Mouse (Mus musculus): Measurements from ENCODE around the gene Ambp. TPM values are rescaled to one million over a fixed set of nuclear protein-coding genes. Genes with fewer than 3 reads are reported as not detected.

Gene Ambp
- not detected in 2 replicates for polyA plus RNA-seq (2012)

- no peak for TF ChIP-seq GATA1 (IDR thresholded peaks at IDR 0.05; ENCODE audit: low read length)
Measured at GRCm38 (mm10) chr4:63154699-63155098, at the start of gene Ambp. Ambp (minus strand) TSS chr4:63154799.

- no peak for TF ChIP-seq GATA1 (IDR thresholded peaks at IDR 0.05; ENCODE audit: low read length)
Measured at GRCm38 (mm10) chr4:63203874-63204273, 49.3 kb upstream of the Ambp start.

- TF ChIP-seq GATA1 (IDR thresholded peaks at IDR 0.05; ENCODE audit: low read length) = no peak
Measured at GRCm38 (mm10) chr4:63199366-63199765, 44.8 kb upstream of the Ambp start.

DNA sequence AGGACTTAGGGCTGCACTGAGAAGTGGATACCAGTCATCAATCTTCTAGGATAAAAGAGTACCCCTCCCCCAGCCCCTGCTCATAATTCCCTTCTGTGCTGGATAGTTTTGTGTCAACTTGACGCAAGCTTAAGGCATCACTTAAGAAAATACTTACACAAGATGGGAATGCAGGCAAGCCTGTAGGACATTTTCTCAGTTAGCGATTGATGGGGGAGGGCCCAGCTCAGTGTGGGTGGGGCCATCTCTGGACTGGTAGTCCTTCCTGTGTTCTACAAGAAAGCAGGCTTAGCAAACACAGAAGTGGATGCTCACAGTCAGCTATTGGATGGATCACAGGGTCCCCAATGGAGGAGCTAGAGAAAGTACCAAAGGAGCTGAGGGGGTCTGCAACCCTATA lies 39.8 kb upstream of the Ambp start:
- TF ChIP-seq GATA1 (IDR thresholded peaks at IDR 0.05; ENCODE audit: low read length) = no peak

DNA sequence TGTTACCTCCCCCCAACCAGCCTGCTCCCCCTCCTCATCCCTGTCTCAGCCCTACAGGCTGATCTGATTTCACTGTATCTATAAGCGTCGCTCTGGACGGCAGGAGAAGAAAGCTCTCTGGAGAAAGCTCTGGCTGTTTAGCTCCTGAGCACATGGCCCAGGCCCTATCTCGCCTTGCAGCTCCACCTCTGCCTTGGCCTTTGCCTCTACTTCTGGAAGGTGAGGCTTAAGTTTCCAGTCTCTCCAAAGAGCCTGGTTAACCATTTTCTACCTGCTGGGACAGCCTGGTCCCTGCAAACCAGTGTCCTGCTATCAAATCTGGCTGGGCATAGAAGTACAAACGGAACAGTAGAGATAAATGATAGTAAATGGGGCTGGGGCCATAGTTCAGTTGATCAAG lies 37.0 kb upstream of the Ambp start:
- no peak for TF ChIP-seq GATA1 (IDR thresholded peaks at IDR 0.05; ENCODE audit: low read length)

GRCm38 (mm10) chr4:63186281-63186870 lies 31.8 kb upstream of the Ambp start:
- no peak for TF ChIP-seq GATA1 (IDR thresholded peaks at IDR 0.05; ENCODE audit: low read length)

- no peak for TF ChIP-seq GATA1 (IDR thresholded peaks at IDR 0.05; ENCODE audit: low read length)
Measured at GRCm38 (mm10) chr4:63181556-63181955, 27.0 kb upstream of the Ambp start.

DNA sequence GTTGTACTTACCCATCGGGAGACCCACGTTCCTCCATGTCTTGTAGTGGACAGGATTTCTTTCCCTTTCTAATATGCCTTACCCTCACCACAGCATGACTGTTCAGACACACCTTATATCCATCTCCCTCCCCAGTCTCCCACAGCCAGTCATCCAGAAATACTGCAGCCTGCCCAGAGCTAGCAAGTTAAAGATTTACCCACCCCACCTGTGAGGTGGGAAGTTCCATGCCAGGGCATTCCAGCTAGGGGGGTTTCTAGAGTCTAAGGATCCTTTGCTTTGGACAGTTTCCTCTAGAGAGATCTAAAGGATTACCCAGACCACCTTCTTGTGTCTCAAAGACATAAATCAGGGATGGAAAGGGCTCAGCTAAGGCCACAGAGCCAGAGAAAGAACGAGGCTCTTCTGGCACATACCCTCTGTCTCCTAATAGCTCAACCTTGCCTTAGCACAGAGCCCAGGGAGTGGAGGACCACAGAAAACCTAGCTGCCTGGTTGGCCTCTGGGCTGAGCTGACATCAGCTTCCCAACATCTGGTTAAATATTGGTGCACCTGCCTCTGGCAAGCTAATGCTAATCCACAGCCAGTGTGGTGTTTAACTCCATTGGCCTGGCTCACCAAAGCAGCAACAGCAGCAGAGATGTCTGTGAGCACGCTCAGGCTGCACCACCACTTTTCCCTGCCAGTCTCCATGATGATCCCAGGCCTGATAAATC lies 17.5 kb upstream of the Ambp start, which contains the start of gene Kif12:
Gene Kif12, minus strand, starts transcription at position 163 of the 717 bp plus-strand sequence.
- no peak for TF ChIP-seq GATA1 (IDR thresholded peaks at IDR 0.05; ENCODE audit: low read length)

DNA sequence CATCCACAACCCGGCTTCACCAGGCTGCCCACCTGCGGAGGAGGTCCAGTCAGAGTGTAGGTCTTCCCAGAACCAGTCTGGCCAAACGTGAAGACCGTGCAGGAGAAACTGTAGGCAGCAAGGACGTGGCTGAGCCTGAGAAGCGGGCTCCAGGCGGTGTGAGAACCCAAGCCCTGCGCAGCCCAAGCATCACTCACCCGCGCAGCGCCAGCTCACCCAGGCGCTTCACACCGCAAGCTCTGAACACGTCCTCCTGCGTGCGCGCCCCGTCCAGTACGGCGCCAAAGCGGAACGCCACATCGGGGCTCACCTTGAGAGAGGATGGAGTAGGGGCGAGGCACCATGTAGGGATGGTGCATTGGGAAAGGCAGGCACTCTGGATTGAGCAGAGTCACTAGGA lies 16.5 kb upstream of the Ambp start:
- TF ChIP-seq GATA1 (IDR thresholded peaks at IDR 0.05; ENCODE audit: low read length) = no peak

DNA sequence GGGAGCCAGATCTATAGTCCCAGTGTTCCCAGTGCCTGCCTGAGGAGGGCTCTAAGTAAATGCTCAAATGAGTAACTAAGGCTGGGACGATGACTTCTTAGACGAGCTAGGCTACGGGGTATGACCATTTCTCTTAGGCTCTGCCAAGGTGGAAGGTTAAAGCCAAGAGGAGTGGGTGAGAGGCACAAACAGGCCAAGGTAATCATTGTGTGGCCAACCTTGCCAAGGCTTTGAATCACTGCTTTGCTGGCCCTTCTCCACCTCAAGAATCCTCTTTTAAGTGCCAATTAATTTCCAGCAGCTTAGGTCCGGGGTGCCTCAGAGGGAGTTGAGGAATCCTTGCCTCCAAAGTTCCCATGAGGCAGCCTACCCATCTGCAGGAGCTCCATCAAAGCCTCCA lies 15.5 kb upstream of the Ambp start:
- no peak for TF ChIP-seq GATA1 (IDR thresholded peaks at IDR 0.05; ENCODE audit: low read length)

GRCm38 (mm10) chr4:63166323-63166722 lies 11.7 kb upstream of the Ambp start:
- no peak for TF ChIP-seq GATA1 (IDR thresholded peaks at IDR 0.05; ENCODE audit: low read length)

DNA sequence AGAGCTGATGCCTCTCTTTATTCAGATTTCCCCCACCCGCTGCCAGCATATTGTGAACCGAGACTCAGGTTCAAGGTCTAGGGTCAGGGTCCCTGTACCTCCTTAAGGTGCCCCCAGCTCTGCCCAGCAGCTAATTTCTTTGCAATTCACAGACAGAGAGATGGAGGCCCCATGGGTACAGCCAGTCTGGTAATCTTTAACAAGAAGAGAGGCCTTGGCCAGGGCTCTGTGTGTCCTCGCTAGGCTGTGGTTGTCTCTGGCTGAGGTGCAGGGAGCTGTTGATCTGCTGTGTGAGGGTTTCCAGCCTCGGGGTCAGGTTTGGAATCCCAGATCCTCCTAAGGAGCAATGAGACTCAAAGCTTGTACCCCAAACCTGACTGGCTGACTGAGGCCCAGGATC lies 11.0 kb upstream of the Ambp start:
- TF ChIP-seq GATA1 (IDR thresholded peaks at IDR 0.05; ENCODE audit: low read length) = no peak

- no peak for TF ChIP-seq GATA1 (IDR thresholded peaks at IDR 0.05; ENCODE audit: low read length)
Measured at GRCm38 (mm10) chr4:63158961-63159592, 4.5 kb upstream of the Ambp start.

- TF ChIP-seq GATA1 (IDR thresholded peaks at IDR 0.05; ENCODE audit: low read length) = no peak
Measured at GRCm38 (mm10) chr4:63158192-63158591, 3.6 kb upstream of the Ambp start.

GRCm38 (mm10) chr4:63156726-63157634 lies 2.4 kb upstream of the Ambp start:
- TF ChIP-seq GATA1 (IDR thresholded peaks at IDR 0.05; ENCODE audit: low read length) = no peak

DNA sequence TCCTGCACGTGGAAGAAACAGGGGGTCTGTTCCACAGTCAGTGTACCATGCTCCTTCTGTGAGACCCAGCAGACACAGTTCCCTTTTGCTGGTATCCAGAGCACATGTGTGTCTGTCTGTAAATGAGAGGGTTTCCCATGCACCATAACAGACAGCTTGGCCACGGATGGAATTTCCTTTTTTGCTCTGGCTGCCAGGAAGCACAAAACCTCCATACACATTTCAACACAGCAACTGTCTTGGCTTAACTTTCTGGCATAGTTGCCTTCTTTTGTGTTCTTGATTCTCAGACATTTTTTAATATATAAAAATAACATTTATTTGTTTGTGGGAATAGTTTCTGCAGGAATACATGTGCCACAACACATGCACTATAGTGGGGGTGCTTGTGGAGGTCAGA lies 997 bp upstream of the Ambp start:
- no peak for TF ChIP-seq GATA1 (IDR thresholded peaks at IDR 0.05; ENCODE audit: low read length)

Measured in G1E-ER4 (cell line).